Mouse (Mus musculus): ENCODE results near the gene 1700016H13Rik. TPM values are rescaled to one million over a fixed set of nuclear protein-coding genes. Genes with fewer than 3 reads are reported as not detected.

The 1700016H13Rik gene
- polyA plus RNA-seq, 1 experiment, result not detected

DNA sequence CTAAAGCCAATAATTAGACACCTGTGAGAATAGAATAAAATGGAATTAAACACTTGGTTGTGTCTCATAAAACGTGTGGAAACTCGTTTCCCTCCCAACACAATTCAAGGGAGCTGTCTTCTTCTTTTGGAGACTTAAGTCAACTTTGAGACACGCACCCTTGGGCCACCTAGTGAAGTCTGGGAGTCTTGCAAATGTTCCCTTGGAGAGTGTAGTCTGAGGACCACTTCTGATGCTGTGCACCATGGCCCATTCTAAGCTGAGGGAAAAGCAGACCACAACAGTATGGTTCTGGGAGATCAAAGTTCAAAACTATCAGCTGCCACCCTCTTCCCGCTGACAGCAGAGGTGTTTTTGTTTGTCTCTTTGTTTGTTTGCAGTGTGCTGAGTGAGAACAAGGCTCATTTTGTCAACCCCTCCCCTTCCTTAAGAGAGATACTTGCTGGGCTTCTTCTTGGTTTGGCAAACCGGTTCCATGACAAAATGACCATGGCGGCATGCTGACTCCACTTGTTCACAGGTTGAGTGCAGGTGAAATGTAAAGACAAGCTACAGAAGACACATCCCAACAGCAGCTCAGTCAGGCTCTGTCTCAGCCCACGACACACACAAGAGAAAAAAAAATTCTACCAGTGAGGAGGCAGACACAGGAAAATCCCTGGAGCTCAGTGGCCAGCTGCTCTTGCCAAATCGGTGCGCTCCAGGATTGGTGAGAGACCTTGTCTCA is 25.8 kb downstream of the 1700016H13Rik start:
- TF ChIP-seq GATA1 (IDR thresholded peaks at IDR 0.05; ENCODE audit: low read length), result no peak

DNA sequence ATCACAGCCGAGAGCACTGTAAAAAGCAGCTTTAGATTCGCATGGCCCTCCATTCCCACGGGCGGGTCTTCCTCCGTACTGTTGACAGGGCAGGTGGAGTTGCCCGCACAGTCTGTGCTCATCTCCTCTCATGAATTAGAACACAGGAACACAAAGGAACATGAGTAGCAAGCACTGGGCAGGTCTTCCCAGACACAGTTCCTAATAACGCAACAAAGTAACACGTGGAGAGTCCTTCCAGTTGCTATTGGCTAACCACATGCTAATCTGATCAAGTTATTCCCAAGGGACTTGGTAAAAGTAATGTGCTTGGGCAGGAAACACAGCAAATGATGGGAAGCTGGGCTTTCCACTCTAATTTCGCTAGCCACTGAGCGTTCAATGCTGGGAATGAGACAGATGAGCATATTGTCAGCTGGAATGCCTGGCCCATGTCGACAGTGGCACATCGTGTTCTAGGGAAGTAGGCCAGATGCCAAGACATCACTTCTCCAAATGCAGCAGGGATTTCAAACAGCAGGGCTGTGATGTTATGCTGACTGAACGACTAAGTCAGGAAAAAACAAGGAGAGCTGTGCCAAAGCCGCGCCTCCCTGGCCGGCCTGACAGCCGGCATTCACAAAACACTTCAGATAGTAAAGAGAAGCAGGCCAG is 26.6 kb downstream of the 1700016H13Rik start, which contains the start of gene Slc10a6:
TSS of gene Slc10a6 (minus strand) at position 293 of the 654 bp plus-strand sequence.
- no peak for TF ChIP-seq GATA1 (IDR thresholded peaks at IDR 0.05; ENCODE audit: low read length)

DNA sequence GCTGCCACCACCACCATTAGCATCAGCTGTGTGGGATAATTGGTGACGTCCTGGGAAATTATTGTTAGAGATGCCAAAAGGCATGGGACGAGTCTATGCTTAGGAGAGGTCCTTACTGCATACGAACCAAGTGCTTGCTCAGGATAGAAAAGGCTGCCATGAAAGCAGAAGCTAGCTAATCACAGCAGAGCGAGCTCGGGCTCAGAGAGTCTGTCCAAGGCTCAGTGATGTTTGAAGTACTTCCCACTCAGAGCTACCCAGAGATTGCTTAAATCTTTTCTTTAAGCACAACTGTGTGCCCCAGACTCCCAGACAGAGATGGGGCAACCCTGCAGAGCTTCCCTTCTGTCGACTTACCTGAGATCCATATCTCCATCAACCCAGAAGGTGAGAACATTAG is 27.3 kb downstream of the 1700016H13Rik start:
- no peak for TF ChIP-seq GATA1 (IDR thresholded peaks at IDR 0.05; ENCODE audit: low read length)

DNA sequence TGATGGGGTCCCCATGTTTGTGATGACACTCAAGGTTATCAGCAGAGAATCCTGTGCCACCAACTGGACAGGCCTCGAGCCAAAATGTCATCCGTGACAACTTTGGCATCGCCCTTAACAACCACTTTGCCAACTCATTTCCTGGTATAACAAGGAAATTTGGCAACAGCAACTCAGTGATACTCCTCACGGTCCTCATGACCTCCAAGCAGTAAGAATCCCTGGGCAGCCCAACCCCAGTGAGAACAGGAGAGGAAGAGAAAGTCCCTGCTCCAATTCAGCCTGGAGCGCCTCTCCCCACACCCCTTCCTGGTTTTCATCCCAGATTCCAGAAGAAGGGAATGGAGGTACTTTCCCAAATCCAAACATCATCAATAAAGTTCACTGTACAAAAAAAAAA is 31.0 kb downstream of the 1700016H13Rik start:
- TF ChIP-seq GATA1 (IDR thresholded peaks at IDR 0.05; ENCODE audit: low read length), result no peak

DNA sequence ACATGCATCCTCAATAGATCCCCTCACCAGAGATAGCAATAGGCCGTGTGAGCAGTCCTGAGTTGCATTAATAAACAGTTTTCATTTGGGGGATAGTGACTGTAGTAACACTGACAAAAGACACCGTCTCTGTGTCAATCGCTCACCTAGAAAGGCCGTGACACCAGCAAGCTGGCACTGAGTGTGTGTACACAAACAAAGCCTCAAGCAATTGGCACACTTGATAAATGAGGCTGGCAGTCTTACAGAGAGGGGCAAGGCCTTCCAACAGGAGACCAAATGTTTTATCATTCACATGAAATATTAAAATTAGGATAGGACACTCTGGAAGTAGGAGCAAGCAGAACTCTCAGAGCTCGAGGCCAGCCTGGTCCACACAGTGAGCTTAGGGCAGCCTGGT is 33.5 kb downstream of the 1700016H13Rik start:
- TF ChIP-seq GATA1 (IDR thresholded peaks at IDR 0.05; ENCODE audit: low read length), result no peak

DNA sequence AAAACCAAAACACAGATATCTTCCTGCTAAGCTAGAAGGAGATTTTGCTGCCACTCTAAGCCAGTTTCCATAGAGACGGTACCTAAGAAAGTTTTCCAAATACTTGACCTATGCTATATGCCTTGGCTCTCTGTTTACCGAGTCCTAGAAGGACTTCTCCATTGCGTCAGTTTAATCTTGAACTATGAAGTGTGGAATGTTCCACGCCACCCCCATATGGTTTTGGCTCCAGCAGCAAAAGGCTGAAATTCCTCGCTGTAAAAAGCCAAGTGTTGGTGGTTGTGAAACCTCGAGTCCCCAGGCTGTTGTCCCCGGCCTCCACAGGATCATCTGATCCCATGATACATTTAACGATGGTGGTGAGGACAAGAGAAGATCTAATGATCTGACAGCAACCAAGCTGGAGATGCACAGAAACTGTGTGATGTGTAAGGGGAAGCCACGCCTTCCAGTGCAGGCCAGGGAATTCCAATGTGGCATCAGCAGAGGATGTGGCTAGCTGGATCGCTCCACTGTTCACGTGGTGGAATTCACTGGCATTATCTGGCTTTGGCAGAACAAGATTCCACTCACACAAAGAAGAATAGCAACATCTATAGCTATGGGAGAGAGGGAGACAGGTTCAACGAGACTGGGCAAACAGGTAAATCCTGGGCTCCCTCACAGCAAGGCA is 35.4 kb downstream of the 1700016H13Rik start:
- no peak for TF ChIP-seq GATA1 (IDR thresholded peaks at IDR 0.05; ENCODE audit: low read length)

DNA sequence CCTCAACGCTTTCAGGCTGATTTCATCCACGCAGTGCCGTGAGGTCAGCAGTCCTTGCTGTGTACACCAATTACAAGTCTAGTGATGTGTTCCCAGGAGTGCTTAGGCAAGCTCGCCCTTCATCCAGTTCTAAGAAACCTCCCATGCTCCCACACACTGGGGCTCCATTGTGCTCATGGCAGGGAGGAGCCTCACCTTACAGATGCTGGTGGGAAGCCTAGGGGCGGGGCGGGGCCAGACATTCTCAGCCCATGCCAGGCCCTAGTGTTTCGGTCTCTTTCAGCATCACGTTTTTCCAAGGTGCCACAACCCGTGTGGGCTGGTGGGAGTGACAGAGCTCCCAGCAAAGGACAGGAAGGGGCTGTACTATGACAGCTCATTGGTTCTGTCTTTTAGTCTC is 38.6 kb downstream of the 1700016H13Rik start:
- no peak for TF ChIP-seq GATA1 (IDR thresholded peaks at IDR 0.05; ENCODE audit: low read length)

DNA sequence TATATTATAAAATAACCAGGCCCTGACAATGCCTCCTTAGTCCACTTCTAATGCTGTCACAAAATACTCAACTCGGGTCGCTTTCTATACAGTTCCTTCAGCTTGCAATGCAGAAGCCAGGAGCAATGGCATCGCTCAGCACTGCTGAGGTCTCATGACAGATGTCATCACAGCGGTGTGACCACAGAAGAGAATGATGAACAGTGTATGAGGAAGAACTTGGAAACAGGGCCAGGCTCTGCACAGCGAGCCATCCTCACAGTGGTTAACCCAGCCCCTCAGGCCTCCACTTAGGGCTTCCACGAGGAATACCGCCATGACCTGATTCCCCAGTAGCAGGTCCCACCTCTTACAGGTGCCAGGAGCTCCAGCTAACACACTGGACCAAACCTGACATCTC is 41.5 kb downstream of the 1700016H13Rik start:
- no peak for TF ChIP-seq GATA1 (IDR thresholded peaks at IDR 0.05; ENCODE audit: low read length)

DNA sequence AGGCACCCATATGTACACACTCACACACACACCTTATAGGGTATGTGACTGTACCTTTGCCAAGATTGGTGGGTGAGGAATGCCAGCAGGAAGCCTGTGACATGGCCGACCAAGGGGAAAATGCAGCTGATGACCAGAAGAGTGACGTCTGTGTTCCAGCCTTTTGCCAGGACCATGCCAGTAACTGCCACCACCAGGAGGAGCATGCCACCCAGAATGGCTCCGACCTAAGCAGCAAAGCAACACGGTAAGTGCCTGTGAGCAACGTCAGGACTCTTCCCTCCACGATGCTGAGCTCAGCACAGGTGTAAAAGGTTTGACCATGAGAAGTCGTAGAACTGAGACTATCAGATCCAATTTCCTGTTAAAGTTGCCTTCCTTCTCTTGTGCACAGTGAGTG is 43.5 kb downstream of the 1700016H13Rik start:
- TF ChIP-seq GATA1 (IDR thresholded peaks at IDR 0.05; ENCODE audit: low read length), result no peak

DNA sequence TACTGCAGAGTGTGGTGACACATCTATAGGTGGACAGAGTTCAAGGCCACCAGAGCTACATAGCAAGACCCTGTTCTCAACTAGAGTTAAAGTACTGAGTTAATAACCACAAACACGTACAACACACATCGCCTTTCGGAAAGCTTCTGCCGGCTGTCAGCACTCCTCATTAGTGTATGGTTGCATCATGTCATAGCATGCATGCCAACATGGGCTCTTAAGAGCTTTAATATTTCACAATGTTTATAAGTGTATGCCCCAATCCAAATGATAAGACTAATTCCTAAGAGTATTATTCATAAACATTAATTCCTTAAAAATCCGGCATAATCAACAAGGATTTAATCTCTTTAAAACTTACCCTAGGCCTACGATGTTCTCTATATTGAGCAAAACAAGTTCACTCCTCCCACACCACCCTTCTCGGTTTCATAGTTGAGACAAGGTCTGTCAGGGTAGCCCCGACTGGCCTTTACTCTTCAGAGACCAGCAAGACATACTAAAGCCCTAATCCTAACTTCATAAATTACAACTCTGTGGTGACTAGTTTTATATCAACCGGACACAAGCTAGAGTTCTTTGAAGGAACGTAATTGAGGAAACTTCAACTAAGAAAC is 44.8 kb downstream of the 1700016H13Rik start:
- TF ChIP-seq GATA1 (IDR thresholded peaks at IDR 0.05; ENCODE audit: low read length), result no peak

DNA sequence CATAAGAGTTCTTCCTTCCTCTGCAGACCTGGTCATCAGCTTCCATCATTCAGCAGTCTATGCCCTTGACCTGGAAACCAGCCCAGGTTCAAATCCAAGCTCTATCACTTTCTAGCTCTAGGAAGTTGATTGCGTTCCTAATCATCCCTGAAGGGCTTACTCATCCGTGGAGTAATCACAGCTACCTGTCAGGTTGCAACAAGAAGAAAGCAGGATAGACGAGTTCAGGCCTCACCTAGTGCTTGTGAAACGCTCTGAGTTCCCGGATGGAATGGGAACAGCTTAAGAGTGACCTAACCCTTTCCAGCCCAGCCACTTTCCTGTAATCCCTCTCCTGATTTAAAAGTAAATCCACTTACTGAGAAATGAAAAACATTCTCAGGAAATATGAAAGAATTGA is 45.7 kb downstream of the 1700016H13Rik start:
- TF ChIP-seq GATA1 (IDR thresholded peaks at IDR 0.05; ENCODE audit: low read length), result no peak

DNA sequence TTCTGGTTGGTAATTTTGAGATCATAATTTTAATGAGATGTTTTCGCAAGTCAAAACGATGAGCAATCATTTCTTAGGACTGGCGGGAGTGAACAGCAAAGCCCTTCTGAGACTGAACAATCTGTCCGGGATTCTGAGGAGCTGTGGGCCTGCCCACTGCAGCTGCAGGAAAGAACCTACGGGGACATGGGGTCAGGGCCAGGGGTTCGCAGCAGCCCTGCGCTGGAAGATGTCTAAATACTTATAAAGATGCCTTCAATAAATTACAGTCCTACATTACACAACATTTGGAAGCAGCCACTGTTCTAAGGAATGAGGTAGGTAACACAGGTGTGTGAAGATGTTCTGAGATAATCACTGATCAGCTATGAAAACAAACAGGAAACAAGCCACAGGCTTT is 50.1 kb downstream of the 1700016H13Rik start:
- TF ChIP-seq GATA1 (IDR thresholded peaks at IDR 0.05; ENCODE audit: low read length), result no peak

DNA sequence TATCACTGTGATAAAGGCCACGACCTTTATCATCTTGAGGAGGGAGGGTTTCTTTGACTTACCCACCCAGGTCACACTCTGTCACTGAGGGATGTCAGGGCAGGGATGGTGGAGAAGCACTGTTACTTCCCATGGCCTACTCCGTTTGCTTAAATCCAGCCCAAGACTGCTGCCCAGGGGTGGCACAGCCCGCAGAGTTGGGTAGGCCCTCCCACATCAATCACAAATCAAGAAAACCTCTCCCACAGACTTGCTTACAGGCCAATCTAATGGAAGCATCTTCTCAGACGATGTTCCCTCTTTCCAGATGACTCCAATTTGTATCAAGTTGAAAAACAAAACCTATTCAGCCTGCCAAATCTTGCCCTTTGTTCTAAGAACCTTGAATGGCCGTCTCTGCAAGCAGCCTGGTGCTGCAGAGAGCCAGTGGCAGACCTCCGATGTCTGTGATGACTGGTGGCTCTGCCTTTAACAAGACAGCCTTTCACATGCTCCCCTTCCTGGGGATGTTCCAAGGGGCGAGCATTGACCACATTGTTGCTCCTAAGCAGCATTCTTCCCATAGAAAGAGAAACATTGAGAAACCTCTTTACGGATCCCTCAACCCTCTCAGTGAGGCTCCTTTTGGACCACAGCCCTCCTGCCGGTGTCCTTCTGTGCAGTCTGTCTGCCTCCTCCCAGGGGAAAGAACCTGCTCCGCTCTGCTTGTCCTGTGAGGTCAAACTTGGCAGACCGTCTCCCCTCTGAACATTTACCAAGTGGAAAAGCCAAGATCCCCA is 52.5 kb downstream of the 1700016H13Rik start:
- TF ChIP-seq GATA1 (IDR thresholded peaks at IDR 0.05; ENCODE audit: low read length), result no peak

DNA sequence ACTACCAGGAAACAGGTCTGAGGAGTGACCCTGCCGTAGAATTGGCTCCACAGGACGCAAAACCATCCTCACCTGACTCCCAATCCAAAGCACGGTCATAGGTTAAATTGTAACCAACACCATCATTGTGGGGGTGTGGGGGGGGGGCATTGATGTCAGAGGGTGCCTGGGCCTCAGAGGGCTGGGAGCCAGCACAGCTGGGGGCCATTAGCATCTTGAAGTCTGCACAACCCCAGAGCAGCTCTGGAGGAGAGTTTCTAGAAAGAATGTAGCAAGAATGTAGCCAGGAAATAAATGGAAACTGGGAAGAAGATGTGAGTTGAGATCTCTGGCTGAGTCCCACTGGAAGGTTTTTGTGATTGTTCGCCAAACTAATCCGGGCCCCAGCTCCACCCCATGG is 56.9 kb downstream of the 1700016H13Rik start:
- no peak for TF ChIP-seq GATA1 (IDR thresholded peaks at IDR 0.05; ENCODE audit: low read length)

DNA sequence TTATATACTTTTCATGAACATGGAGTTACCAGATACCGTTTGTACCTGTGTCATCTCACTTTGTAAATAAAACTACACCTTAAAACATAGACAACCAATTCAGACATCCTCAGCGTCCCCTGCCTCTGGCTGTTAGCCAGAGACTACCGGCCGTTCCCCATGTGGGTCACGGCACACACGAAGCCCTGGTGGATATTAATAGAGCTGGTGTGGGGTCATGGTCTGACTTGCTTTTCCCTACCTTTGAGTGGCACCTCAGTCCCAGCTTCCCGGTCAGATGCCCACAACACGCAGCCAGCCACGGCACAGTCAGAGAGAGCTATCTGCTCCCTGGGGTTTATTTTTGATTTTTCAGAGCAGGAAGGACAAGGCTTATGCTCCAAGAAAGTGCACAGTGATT is 57.5 kb downstream of the 1700016H13Rik start:
- TF ChIP-seq GATA1 (IDR thresholded peaks at IDR 0.05; ENCODE audit: low read length), result no peak

Other genes with a start within 250 kb of the 1700016H13Rik start
- not detected in 2 replicates for gene Ptpn13, start 230.8 kb downstream of the 1700016H13Rik start, polyA plus RNA-seq (2012)
- not detected in 2 replicates for gene Slc10a6, start 26.6 kb downstream of the 1700016H13Rik start, polyA plus RNA-seq (2012)
- 55.1 and 57.8 TPM in 2 replicates for gene Aff1, start 36.4 kb upstream of the 1700016H13Rik start, polyA plus RNA-seq (2012)

All from G1E-ER4 (cell line).